Mouse (Mus musculus) cerebellum, postnatal 4 days (tissue): ENCODE measurements around the gene Zbtb16.

ENCODE experiments used
- DNase-seq, 2 experiments: peaks; one replicate each; pipeline ENCODE4 v3.0.0; 2022; ENCODE audit warnings: low spot score in 2 of 2, mixed read lengths in 1 of 2

The Zbtb16 gene

DNA sequence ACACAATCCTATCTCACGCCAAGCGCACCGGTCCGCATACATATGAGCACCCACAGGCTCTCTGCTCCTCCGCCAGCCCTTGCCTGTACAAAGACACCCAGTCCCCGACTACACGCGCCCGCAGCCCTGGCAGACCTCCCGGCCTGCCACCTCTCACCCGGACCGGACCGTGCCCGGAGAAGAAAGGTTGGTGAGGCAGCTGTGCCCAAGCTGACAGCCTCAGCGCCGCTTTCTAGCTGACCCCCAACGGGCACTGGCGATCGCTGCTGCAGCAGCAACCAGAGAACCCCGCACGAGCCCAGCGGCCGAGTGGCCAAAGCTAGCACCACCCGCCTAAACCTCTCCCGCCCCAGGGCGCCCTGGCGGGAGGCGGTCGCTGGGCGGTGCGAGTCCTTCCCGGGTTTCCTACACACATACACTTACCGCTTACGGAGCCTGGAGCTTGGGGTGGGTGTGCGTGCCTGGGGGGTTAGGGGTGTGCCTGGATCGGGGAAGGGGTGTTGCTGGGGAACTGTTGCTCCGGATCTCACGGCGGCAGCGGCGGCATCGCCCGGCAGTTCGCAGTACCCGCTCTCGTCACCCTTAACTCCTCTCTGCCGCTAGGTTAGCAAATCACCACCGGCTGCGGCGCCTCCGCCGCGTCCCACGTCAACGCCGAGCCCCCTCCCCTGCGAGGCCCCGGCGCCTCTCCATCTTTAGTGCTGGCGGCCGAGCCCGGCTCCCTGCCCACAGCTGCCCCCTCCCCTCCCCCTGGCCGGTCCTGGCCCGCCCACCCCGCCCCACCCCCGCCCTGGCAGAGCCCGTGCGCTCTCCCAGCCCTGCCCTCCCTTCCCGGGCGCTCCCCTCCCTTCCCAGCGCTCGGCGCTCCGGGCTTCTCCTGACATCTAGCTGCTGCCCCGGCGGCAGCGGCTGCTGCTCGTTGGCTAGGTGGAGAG lies at the start of gene Zbtb16:
Gene Zbtb16 (minus strand): TSS at position 592 of the 935 bp plus-strand sequence.
- peak; percentile 73 to 82 for DNase-seq

DNA sequence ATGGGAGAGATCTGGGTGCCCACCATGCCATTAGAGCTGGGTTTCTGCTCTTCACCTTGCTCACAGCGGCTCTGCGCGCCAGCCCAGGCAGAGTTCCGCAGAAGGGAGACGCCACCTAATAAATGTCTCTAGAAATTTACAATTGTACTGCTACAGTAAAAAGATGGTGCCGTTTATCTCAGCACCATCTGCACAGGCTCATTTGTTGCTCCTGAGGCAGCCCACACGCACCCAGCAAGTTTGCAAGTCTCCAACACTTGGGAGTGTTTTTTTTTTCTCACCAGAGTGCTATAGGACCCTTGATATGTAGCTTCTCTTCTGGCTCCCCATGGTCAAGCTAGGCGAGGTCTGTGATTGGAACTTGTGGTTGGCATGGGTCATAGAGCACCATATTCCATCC lies 36.9 kb upstream of the Zbtb16 start:
- no peak for DNase-seq

DNA sequence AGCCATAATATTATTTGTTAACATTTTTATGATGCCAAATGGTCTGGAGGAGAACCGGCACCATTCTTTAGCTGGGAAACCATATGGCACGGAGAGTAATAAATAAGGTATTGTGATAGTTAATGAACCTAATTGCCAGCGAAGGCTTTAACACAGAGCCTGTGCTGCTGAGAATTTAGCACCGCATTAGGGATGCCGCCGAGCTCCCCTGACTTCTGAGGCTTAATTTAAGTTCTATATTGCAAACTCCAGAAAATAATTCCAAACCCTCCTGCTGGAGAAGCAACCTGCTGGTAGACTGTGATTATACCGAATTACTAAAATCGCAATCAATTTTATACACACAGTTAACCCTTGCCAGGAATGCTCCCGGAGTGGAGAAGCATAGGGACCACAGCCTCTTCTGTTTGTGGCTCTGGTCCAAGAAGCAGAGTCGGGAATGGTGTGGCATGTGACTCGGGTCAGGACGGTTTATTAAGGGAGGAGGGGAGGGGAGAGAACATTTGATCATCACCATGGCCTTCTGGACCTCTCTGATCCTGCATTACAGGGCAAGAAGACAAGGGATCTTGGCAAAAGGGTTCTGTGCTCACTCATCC lies 30.6 kb upstream of the Zbtb16 start:
- DNase-seq = no peak

DNA sequence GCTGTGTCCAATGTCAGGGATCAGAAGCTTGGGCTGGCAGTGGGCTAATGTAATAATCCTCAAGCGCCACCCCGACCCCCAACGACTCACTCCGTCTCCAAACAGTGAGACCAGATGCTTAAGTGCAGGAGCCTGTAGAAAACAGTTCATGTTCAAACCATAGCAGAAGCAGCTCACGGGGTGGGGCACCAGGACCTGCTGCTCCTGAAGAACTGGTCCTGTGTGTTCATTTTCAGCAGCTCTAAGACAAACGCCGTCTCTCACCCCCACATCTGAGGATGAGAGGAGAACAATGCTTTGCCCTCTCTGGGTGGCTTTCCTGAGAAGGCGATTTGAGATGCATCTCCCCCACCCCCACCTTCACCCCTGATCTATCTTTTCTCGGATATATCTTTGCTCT lies 29.2 kb upstream of the Zbtb16 start:
- DNase-seq = no peak

DNA sequence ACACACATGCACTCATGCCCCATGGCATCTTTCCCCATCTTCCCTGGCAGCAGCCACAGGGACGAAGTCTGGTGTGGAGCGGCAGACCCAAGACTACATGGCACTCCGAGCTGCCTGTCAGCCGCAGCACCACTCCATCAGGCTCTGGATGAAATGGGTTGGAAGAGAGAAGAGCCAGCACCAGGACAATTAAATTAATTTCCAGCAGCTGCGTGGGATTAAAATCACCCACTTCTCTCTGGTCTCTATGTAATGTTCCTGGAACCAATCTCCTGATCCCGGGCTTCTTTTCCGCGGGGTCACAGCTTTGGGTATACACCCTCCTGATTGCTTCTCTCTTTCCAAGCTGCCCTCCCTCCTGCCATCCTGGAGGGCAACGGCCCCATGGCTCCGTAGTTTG lies 25.5 kb upstream of the Zbtb16 start:
- DNase-seq = no peak

DNA sequence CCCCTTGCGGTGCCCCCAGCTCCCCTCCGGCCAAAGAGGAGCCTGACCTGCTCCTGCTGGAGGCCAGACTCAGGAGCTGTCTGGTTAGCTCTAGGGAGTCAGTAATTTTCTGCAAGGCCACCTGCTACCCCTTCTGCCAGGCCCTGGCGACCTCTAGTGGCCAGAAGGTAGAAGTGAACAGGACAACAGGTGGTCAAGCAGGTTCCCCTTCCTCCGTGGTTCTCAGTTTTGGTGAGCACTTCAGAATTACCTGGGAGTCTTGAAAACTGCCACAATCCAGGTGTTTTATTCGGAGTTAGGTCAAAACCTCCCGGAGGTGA lies 24.5 kb upstream of the Zbtb16 start:
- peak; percentile 43 to 69 for DNase-seq

DNA sequence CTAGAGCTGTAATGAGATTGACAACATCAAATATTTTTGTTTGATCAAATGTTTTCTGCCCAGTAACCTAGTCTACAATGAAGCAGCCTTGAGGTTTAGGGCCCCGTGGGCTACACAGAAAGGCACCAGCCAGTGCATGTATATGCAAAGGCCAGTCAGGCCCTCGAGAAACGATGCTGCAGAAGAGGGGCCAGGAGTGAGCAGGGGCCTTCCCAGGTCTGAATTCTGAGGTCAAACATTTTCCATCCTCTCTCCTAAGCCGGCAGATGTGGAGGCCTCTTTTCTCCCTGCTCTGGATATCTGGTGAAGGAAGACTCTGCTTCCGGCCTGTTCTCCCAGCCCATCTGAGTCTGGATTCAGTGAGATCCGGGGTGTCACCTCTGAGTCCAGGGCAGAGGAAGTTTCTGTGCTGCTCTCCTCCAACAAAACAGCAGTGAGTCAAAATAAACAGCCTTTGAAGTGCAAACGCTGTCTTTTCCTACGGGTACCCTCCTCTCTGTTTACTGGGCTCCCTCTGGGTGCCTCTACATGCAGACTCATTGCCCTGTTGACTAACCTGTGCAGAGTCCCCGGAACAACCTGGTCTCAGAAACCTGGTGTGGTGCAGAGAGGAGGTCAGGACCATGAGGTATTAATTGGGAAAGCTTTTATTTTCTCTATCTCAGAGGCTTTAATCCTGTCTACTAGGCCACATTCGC lies 24.0 kb upstream of the Zbtb16 start:
- DNase-seq = no peak

DNA sequence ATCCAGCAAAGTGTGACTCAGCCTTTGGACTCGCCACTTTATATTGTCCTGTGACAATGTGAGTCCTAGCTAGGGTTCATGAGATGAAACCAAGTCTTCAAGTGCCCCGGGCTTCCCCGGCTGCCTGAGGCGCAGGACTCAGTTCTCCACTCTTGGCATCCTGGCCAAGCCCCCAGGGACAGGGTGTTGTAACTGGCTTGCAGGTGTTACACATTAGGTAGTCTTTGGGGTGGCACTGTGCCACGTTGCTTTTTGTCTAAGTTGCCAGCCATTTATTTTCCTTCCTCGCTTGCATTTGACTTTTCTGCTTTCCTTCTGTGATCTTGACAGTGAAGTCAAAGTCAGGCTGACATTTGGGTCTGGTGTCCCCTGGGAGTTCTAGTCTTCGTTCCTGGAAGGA lies 21.9 kb upstream of the Zbtb16 start:
- no peak for DNase-seq

DNA sequence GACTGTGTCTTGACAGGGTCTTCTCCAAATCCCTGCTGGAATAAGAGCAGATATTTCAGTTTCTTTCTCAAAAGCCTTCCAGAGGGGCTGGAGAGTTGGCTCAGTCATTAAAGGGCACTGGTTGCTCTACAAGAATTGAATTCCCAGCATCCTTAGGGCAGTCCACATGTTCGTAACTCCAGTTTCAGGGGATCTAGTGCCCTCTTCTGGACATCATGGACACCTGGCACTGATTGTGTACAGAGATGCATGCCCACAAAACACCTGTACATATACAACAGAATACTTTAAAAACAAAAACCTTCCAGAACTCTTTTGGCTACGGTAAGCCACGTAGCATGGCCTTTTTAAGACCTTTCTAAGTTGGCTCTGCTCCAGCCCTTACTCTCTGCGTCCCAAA lies 20.2 kb upstream of the Zbtb16 start:
- no peak for DNase-seq

DNA sequence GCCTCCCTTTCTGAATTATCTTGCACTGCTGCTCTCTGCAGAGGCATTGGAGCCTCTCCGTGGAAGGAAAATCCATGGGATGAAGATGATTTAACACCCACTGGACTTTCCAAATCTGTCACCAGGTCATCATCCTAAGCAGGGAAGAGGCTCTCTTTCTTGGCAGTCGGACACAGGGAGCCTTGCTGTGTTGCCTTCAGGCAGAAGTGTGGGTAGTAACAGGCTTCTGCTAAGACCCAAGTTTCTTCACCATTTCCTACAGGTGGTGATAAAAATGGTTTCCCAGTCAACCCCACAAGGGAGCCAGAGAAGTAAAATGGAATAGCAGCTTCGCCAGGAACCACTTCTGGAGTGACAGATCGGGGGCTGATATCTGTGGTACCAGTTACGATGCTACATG lies 13.5 kb upstream of the Zbtb16 start:
- DNase-seq = no peak

DNA sequence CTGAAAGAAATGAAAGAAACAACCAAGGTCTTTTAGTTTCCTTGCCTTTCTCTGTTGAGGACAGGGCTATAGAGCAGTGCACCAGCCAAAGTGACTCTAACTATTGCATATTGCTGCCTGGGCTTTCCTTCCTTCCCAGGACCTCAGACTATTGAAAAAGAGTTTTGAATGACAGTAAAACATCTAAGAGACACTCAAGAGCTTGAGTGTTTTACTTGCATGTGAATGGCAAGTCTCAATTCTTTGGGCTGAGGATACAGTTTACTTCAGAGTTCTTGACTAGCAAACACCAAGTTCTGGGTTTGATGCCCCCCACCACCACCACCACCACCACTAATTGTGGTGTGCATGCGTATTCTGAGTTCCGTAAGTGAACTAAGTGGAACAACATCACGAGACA lies 3.5 kb upstream of the Zbtb16 start:
- DNase-seq = no peak

DNA sequence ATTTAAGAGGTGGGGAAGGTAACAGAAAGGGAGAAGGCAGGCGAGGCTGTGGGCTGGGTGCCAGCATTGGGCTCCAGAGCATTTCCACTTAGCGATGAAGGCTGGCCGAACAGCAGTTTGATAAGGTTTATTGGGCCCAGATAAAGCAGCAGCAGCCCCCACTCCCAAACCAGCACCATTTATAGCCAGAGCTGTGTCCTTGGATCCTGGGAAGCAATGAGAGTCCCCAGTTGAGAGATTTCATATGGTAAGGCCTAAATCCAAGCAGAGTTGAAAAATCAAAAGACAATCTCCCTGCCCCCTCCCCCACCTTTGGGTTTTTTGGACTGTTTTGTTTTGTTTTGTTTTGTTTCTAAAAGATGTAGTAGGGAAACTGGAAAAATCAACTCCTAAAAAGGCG lies 2.3 kb upstream of the Zbtb16 start:
- no peak for DNase-seq

DNA sequence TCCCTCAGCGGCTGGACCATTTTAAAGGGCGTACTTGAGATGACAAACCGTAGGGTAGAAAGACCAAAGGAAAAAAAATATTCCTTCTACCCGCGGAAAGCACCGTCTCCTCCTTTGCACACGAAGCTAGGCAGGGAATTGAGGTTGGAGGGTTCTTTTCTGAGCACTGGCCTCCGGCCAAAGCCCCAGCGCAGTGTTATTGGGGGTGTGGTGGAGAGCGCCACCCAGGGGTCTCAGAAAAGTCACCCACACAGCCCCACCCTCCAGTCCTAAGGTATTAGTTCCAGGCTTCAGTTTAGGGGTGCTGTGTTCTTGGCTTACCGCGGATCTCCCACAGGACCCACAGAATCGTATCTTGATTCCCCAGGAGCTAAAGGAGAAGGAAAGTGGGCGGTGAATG lies 1.2 kb upstream of the Zbtb16 start:
- peak in 1 of 2 experiments; percentile 40 for DNase-seq

DNA sequence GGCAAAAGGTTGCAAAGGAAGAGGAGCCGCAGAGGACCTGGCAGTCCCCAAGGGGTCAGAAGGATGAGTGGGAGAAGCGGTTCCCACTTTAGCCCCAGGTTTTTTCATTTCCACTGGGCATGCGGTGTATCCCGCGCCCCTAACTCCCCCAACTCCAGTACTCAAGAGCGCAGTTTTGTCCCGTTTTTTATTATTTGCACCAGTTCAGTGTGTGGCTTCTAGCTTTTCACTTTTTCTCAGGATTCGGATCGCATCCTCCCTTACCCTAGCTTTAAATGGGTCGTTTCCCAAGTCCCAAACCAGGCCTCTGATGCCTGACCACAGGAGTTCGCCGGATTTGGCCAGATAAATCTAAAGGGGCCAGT lies 526 bp upstream of the Zbtb16 start:
- DNase-seq = no peak

DNA sequence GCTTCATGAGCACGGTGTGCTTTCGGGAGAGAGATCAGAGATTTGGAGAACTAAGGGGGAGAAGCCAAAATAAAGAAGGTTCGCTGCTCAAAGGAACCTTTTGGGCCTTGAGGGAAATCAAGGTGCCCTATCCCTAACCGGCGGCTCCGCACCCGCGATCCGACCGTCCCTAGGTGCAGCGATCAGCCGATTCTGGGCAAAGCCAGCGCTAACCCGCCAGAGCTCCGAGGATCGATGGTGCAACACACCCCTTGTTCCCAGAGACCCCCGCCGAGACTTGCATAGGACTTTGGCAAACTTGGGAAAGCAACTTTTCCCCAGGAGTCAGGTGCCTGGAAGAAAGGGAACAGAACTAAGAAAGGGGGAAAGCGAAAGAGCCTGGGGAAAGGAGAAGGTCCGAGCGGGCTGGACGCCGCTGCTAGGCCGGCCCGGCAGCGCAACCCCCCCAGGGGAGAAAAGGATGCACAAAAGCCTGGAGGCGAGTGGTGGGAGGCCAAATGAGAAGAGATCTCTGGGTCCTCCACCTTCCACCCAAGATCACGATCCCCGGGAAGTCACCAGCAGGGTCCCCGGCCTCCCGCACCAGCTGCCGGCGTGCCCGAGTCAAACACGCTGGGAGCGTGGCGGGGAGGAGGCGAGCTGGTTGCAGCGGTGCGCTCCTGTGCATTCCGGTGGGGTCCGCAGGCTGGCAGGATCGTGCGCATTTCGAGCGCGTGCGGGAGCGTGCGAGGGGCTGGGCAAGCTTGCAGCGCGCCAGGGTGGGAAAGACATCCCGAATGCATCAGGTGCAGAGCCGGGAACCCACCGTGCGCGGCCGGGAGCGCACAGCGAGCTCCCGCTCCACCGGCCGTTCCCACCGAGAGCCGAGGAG lies 1.2 kb downstream of the Zbtb16 start:
- DNase-seq = peak in 1 of 2 experiments; percentile 34

DNA sequence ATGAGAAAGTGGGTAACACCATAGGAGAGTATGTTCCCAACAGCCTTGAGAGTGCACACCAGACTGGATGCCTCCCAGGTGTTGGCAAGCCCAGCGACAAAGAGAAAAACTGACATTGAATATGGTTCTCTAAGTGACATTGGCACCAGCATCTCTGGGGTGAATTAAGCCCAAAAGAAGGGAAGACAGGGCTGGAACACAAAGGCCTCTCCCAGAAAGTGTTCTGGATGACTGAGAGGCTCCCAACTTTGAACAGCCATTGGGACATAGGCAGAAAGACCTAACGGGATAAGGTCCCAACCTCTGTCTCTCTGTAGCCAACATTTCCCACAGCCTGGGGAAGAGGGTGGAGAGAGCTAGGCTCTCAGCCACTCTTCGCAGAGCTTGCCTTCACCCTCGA lies 2.0 kb downstream of the Zbtb16 start:
- no peak for DNase-seq

DNA sequence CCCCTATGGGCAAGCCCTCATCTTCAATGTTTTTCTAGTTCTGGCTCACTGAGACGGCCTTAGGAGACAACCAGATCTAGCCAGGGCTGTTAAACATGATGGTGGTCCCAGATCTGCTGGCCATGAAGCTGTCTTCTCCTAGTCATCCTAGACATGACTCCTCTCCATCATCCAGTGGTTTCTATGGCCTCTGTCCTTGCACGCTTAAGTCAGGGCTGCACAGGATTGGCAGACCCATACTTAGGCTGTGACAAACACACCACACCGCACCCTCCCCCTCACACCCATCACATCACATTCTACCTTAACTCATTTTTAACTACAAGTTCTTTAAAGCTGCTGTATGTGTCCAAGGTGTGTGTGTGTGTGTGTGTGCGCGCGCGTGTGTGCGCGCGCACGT lies 2.5 kb downstream of the Zbtb16 start:
- DNase-seq = no peak

DNA sequence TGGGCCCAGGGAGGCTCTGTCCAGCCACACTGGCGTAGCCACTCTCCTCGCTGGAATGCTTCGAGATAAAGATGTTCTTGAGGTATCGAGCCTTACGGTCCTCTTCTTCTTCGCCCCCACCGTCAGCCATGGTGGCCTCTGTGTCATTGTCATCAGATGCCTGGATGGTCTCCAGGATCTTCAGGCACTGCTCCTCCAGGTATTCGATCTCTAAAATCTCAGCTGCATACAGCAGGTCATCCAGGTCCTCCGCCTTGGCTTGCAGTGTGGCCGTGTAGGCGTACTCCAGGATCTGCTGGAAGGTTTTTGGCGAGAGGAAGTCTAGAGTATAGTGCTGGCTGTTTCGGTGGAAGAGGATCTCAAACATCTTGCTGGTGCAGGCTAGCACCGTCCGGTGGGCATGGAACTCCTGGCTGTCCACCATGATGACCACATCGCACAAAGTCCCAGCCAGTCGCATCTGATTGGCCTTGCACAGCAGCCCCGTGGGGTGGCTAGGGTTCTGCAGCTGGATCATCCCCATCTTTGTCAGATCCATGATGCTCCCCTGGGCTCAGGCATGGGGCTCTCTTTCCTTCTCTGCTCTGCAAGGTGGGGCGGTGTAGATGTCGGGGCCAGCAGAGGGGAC lies 3.4 kb downstream of the Zbtb16 start:
- no peak for DNase-seq

DNA sequence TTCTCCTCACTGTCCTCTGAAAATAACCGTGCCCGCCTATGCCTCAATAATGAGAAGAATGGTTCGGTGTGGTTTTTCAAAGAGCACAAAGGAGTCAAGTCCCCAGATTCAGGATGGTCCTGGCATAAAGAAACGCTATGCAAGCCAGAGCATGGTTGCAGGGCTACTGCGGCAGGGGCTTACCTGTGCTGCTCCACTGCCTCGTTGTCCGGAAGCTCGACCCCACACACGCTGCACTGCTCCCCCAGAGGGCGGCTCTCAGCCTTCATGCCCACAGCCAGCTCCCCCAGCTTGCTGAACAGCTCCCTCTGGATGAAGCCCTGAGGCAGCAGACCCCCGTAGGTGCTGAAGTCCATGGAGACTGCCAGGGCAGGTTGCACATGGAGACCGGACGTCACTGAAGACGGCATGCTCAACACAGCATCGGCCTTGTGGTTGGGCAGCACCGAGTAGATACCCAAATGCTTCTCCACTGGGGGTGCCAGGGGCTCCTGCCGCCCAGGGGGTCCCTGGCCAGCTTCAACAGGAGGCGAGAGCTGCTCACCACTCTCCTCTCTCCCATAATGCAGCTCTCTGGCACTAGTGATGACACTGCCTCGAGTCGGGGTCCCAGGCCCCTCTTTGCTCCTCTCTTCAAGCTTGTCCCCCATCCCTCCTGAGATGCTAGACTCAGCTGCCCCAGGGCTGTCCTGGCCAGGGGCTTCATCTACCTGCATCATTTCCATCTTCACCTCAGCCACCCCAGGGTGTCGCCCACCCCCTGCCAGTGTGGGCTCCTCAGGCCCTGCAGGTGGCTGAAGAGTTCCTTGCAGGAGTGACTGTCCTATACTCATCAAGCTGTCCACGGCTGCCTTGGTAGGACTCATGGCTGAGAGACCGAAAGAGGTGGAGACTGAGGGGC lies 4.2 kb downstream of the Zbtb16 start:
- no peak for DNase-seq

DNA sequence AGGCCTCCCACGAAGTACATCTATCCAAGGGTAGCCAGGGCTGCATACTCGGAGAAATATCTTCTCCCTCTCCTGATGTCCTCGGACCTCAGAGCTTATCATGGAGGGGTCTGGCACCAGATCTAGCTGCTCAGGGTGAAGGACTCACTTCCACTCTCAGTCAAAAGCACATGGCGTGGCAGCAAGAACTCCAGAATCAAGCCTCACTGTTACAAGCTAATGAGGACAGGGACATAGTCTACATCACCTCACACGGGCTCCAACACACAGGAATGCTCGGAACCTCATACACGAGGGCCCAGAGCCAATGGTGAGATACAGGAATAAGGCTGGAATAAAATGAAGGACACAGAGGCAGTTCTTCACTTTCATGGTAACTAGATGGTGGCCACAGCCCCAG lies 7.2 kb downstream of the Zbtb16 start:
- no peak for DNase-seq
